Mouse (Mus musculus): Measurements from ENCODE around the gene Opn1sw.

The Opn1sw gene

DNA sequence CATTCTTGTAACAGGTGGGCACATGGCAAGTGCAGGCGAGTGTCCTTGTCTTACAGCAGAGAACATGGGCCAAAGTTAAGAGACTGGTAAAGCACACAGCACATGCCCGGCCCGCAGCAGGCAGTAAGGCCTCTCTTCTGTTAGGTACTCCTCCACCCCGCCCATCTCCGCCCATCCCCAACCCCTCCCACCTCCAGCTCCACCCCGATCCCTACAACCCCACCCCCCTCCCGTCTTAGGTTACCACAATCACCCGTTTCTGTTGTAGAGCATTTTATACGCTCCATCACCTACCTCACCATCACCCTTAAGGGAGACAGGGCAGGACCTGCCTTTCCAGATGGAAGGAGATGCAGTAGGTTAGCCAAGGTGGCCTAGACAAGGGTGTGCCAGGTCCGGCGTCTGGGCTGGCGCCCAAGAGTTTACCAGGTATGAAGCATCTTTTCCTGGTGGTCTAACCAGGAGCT, at the start of gene Opn1sw:
Gene Opn1sw (minus strand): TSS at position 417 of the 467 bp plus-strand sequence.
- DNase-seq (ENCODE audit: extremely low spot score): peak; percentile 71

DNA sequence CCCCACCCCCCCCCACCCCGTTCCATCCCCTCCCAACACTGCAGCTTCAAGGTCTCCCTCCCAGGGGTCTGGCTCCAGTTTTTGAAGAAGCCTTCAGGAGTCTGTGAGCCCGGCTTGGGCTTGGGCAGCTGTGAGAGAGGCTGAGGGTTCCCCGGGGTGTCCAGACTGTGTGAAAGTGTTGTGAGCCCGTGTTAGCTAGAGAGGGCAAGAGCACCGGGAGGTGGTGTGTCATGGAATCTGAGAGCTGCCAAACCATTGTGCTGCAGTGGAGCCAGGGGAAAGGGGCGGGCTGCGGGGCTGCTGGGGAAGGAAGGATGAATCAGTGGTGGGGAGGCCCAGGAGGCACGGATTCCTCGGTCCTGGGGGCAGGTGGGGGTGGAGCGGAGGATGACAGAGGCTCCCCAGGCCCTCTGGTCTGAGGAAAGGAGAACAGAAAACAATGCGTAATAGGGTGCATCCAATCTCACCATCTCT, 48.2 kb upstream of the Opn1sw start:
- DNase-seq (ENCODE audit: extremely low spot score): peak; percentile 45

DNA sequence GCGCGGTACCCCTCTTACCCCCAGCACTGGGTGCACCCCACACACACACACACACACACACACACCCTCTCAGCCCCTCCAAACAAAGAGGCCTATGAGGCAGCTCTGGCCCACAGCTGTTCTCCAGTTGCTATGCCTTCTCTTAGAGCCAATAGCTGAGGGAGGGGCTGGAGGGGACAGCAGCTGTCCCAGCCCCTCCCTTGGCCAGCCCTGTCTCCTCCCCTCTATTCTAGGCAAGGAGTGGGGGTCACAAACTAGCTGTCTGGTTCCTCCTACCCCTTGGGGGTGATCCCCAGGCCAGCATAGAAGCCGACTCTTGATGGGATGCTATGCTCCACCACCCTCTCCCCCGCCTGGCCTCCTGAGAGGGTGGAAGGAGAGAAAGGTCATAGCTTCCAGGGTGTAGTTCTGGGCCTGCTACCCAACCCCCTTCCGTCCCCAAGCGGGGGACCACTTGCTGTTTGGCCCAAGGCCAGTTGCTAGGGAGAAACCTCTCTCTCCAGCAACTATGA, 47.7 kb upstream of the Opn1sw start:
- peak; percentile 52 for DNase-seq (ENCODE audit: extremely low spot score)

DNA sequence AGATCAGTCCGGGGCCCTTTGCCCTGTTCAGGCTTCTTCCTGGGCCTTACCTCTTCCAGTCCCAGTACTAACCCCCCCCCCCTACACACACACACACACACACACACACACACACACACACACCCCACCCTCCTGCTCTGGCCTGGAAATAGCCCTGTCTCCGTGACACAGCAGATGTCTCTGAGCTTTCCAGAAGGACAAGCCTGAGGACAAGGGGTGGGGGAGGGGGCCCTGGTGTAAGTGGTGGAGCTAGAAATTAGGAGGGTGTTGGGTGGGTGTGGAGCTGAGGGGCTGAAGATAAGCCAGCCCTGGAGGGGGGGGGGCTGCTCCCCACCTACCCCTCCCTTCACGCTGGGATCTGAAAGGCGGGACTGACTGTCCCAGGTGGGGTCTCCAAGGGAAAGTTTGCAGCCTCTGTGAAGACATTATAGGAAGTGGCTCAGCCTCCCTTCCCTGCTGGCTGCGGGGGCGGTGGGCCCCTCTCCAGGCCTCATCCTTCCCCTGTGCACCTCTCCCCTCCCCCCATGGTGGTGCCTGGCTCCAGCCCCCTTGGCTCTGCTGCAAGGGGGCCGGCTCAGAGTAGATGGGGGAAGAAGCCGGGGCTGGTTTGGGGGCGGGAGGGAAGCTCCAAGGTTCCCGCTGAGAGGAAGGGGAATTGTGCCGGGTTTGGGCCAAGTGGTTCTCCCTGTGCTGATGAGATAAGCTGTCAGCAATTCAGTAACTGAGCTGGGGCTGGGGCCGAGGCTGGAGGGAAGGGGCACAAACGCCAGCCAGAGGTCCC, 46.8 kb upstream of the Opn1sw start:
- peak; percentile 77 for DNase-seq (ENCODE audit: extremely low spot score)

DNA sequence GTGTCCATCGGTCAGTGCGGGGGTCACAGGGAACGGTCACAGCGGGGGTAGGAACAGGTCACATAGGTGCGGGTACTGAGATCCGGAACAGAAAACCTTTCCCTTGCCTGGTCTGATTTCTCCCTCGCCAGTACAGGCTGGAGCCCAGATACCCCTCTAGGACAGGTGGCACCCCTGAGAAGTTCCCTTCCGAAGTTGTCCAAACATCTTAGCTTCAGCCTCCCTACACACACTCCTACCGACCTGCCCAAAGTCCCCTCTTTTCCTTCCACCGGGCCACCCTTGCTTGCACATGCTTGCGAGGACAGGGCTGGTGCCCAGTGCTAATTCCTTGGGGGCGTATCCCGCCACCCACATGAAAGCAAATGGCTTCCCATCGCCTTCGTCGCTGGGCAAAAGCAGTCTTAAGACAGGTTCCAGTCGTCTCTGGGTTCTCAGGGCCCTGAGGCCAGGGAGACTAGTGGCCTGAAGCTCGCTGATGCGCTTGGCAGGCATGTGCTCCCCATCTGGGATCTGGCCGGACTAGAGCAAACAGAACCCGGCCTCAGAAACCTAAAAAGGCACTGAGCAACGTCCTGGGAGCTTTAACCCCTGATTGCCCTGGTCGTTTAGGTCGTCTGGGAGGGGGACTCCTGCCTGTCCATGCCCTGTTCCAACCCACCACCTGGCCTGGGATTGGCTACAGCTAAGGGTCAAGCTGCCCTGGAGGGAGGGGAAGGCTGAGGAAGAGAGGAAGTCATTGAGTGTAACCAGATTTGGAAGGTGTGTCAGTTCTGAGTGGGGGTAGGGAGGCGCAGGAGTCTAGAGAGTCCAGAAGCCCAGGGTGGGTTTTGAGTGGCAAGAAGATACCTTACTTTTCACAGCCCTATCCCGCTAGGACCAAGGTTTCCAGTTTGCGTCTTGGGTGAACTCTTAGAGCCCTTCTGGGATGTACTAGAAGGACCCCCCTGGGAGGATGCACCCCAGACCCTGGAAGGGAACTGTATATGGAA, 45.8 kb upstream of the Opn1sw start:
- peak; percentile 81 for DNase-seq (ENCODE audit: extremely low spot score)

DNA sequence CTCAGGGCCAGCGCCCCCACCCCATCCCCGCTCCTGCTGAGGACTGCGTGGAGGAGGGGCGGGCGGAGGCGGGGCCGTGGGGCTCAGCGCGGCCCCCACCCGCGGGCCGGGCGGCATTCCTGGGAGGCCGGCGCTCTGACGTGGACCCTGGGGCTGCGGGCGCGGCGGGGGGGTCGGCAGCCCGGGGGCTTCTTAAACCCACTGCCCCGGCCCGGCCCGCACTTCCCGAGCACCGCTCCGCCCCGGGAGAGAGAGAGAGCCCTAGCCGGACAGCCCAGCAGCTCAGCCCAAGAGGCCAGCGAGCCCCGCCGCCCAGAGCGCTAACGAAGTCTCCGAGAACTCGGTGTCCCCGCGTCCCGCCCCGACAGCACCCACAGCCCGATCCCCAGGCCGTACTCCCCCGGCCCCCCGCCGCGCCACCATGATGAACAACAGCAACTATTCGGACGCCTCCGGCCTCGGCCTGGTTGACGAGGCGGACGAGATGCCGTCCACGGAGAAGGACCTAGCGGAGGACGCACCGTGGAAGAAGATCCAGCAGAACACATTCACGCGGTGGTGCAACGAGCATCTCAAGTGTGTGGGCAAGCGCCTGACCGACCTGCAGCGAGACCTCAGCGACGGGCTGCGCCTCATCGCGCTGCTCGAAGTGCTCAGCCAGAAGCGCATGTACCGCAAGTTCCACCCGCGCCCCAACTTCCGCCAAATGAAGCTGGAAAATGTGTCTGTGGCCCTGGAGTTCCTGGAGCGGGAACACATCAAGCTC, 45.0 kb upstream of the Opn1sw start, which contains the start of gene Flnc:
Gene Flnc (plus strand): TSS at position 219 of the 766 bp plus-strand sequence.
- DNase-seq (ENCODE audit: extremely low spot score): peak; percentile 55

DNA sequence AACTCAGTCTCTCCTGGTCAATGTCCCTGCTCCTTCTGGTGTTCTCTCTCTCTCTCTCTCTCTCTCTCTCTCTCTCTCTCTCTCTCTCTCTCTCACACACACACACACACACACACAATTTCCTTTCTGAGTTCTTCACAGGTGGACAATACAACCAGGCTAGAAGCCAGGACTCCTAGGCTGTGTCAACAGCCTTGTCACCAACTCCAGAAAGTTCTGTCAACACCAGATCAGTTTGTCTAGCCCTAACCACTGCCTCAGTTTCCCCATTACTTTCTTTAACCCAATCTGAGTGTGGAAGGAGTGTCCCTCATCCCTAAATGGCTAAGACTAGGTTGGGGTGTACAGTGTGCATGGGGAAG, 44.4 kb upstream of the Opn1sw start:
- no peak for DNase-seq (ENCODE audit: extremely low spot score)

DNA sequence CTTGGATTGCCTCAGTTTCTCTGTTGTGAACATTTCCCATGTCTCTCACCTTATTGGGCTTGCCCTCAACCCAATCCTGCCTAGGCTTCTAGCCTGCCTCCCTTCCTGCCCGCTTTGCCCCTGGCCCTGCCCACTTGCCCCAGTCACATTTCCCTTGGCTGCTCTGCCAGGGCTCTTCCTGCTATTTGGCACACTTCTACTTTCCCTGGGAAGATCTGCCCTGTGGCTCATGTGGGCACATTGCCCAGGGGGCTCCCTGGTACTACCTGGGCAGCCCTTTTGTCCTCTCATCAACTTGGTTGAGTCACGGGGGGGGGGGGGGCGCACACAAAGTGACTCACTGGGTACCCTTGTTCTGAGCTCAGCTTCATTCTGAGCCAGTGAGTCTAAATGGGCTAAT, 43.9 kb upstream of the Opn1sw start:
- DNase-seq (ENCODE audit: extremely low spot score): no peak

DNA sequence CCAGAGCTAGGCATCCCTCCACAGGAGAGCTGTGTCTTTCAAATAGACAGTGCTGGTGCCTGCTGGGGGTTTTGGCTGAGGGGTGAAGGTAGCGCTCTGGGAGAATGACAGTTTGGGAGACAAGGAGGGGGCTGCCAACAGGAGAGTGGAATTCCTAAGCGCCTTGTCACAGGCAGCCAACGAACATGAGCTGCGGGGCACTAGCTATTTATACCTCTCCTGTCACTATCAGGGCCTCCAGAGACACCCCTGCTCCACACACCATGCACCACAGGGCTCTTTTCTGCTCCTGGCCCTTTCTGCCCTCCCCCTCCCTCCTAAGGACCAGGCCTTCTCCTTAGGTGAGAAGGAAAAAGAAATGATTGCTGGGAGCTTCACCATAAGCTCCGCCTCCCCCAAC, 43.2 kb upstream of the Opn1sw start:
- DNase-seq (ENCODE audit: extremely low spot score): peak; percentile 12

DNA sequence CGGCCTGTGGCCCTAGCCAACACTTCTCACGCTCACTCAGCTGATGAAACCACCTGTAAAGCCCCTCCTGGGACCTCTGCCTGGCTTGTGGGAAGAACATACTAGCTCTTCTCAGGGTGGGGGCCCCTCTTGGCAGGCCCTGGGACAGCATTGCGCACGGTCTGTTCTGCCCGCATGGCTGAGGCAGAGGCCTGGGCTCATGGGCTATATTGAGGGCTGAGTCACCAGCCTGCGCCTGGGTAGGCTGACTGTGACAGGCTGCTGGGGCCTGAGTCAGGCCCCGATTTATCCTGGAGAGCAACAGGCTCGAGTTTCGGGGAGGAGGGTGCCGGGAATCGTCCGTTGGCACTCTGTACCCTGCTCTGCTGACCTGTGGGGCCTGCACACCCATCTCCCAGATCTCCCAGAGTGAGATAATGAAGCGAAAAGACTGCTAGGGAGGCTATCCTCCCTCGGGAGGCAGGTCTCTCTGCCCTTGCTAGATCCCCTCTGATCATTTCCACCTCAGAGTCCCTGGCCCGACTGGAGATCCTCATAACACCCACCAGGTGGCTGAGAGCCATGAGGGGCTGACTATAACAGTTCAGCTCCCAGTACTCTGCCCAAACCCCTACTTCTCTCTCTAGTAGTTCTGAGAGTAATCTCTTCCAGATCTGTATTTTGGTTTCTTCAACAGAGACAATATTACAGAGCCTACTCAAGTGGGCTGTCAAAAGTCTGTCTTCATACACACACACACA, 42.6 kb upstream of the Opn1sw start:
- DNase-seq (ENCODE audit: extremely low spot score): peak; percentile 12

DNA sequence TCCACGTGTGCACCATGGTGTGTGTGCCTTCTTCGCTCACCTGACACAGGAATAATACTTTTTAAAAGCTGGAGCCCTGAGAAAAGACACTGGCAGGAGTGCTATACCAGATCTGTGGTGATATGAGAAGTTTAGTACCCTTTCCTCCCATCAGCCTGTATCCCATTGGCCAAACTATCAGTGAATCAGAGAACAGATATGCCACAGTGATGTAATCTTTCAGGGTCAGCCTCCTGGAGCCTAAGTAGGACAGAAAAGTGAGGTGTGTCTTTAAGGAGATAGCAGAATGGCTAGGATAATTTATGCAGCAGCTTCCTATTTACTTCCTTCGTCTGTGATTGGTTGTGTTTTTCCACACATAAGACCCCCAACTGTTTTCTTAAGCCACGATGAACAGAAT, 39.9 kb upstream of the Opn1sw start:
- no peak for DNase-seq (ENCODE audit: extremely low spot score)

DNA sequence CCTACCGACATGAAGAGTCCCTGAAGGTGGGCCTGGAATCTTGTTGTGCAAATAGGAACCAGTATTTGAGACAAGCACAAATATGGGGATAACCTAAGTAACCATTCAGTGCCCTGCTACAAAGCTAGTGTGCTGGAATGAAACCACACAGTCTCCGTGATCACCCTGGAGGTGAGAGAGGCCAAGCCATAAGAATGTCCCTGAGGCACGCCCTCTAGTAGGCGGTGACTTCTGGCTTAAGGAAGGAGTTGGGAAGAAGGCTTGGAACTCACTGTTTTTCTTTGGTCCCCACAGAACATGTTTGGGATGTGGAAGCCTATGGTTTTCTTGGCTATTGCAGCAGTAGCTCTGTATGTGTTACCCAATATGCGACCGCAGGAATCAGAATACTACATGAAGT, 38.1 kb upstream of the Opn1sw start:
- no peak for DNase-seq (ENCODE audit: extremely low spot score)

DNA sequence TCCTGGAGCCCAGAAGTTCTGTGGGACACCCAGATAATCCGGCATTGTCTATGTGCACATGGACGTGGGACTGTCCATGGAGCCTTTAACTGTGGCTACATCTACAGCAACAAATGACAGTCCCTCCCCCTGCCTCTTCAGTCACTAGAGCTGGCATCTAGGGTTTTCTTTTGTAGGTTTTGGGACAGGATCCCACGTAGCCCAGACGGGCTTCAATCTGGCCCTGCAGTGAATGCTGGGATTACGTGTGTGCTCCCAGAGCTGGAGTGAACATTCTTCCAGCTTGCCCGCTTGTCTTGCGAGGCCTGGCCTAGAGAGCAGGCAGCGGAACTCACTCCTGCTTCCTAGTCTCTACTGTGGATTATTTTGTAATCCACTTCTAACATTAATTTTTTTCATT, 36.9 kb upstream of the Opn1sw start:
- no peak for DNase-seq (ENCODE audit: extremely low spot score)

DNA sequence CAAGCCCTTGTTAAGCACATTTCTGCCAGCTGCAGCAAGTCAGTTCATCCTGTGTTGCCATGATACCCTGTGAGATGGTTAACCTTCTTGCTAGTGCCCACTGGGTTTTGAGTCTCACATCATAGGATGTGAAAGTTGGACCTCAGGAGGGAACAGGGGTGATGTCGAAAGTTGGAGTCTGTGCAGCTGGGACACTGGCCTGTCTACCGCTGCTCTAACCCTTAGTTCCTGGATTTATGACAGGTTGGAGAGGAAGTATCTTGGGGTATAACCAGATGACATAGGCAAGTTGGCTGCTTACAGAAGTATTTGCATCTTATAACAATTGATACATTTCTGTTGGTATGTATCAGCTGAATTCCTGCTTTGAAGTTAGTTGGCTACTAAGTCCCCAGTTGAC, 32.3 kb upstream of the Opn1sw start:
- DNase-seq (ENCODE audit: extremely low spot score): no peak

DNA sequence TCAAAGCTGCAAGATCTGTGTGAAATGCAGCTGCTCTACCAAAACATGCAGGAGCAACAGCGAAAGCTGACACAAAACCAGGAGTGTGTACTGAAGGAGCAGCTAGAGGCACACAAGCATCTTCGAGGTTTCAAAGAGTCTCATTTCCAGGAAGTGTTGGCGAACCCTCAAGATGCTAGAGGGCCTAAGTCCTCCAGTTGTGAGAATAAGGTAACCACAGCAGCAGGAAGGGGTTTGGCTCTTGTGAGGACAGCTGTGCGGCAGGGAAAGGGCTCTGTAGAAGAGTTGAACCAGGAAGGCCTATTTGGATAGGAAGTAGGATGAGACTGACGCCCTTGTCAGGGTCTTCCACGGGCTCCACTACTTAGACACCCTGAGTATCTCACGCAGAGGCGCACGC, 27.2 kb upstream of the Opn1sw start:
- no peak for DNase-seq (ENCODE audit: extremely low spot score)

DNA sequence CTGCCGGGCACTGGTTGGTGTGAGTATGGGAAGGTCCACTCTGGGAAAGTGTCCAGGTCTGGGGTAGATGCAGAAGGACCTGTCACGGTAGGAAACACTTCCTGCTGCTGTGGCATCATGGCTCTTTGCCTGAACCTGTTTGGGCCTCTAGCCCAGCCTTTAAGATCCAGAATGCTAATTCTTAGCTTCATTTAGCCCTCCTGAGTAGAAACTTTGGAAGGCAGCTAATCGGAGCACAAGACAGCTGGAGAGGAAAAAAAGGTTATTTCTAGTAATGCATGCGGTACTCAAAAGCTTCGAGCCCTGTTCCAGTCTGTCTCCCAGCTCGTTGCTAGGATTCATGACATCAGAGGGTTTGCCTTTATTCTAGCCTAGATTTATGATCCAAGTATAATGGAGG, 18.1 kb upstream of the Opn1sw start:
- no peak for DNase-seq (ENCODE audit: extremely low spot score)

DNA sequence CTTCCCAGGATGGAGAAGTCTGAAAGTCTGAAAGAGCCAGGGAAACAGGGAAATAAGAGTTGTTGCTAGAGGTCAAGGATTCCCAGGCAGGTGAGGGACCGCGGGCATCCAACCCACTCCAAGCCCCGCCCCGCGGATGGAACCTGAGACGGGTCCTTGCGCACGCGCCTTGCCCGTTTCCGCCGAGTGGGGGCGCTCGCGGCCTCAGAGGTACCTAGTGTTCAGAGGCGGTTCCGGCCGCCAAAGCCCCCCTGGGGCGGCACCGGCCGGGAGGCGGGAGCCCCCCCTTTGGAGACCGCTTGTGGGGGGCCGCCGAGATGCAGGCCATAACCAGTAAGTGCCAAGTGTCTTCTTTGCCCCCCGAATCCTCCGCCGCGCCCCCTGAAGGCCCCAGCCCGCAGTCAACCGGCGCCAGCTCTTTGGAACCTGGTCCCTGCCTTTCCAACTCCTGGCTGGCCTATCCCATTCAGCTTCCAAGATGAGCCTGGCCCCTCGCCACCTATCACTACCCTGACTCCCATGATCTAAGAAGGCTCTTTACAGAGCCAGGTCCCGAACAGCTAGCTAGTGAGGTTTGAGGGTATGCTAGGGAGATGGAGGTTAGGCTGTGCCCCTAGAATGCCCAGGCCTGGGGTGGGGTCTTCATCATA, 14.6 kb upstream of the Opn1sw start:
- peak; percentile 60 for DNase-seq (ENCODE audit: extremely low spot score)

DNA sequence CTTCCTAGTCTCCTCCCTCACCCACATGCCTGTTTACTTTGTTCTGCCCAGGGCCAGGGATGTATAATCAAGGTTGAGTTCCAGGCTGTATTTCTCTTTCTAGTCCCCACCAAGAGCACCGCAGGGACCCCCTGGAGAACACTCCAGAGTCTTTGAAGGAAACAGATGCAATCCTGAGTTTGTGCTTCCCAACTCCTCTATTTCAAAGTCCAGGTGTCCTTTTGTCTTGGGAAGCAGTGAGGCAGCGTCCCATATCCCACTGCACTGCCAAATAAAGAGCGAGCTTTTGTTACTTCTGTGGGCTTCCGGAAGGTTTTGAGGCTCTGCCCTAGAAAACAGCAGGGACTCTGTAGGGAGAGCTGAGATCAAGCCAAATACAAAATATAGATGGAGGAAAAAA, 11.6 kb upstream of the Opn1sw start:
- DNase-seq (ENCODE audit: extremely low spot score): no peak

DNA sequence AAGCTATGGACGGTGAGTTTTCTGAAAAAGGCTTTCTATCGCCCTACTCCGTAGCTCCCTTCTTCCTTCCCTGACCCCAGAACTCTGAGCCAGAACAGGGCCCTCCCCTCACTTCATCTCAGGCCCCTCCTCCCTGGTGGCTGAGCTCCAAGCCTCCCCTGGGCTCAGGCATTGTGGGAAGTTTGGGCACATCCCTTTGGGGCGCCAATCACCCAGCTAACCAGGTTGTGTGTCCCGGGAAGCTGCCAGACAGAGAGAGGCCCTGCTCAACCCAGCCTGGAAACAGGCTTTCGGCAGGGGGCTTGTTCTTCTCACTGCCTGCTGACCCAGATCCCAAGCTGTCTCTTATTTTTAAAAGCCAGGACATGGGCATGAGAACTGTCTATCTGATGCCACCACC, 9.3 kb upstream of the Opn1sw start:
- peak; percentile 15 for DNase-seq (ENCODE audit: extremely low spot score)
